Mouse (Mus musculus) neural tube, embryonic 15.5 days (tissue): ENCODE measurements around the gene Spag7. TPM values are rescaled to one million over a fixed set of nuclear protein-coding genes. Genes with fewer than 3 reads are reported as not detected.
A peak's percentile ranks its signal among the peaks of the same experiment; 100 is the strongest.

Experiments used
- ATAC-seq: fragments of 200-750 bp; cut with Nextera tagmentation; 2 replicates; pipeline ENCODE4 v1.8.0; 2017; ENCODE audit warnings: mild to moderate bottlenecking, moderate TSS enrichment, moderate library complexity; ENCODE audit not compliant: low FRiP score
- H3K27ac ChIP-seq: fragments of 300-500 bp; sonication (generic); replicated peaks from 2 replicates; pipeline ENCODE4 v1.5.1; 2015; ENCODE audit warnings: mild to moderate bottlenecking, inconsistent platforms
- H3K27me3 ChIP-seq: fragments of 300-500 bp; sonication (generic); replicated peaks from 2 replicates; pipeline ENCODE4 v1.6.1; 2015; ENCODE audit warnings: inconsistent platforms
- H3K36me3 ChIP-seq: fragments of 300-500 bp; sonication (generic); 2 replicates; pipeline ENCODE4 v1.6.1; 2015; ENCODE audit warnings: inconsistent platforms
- H3K4me1 ChIP-seq: fragments of 300-500 bp; sonication (generic); 2 replicates; pipeline ENCODE4 v1.6.1; 2015; ENCODE audit warnings: inconsistent platforms
- H3K4me2 ChIP-seq: fragments of 300-500 bp; sonication (generic); 2 replicates; pipeline ENCODE4 v1.6.1; 2015; ENCODE audit warnings: inconsistent platforms, mild to moderate bottlenecking, moderate library complexity
- H3K4me3 ChIP-seq: fragments of 300-500 bp; sonication (generic); replicated peaks from 2 replicates; pipeline ENCODE4 v1.5.1; 2015; ENCODE audit warnings: mild to moderate bottlenecking, inconsistent platforms
- H3K9ac ChIP-seq: fragments of 300-500 bp; sonication (generic); replicated peaks from 2 replicates; pipeline ENCODE4 v1.6.1; 2015; ENCODE audit warnings: mild to moderate bottlenecking, inconsistent platforms
- H3K9me3 ChIP-seq: fragments of 300-500 bp; sonication (generic); replicated peaks from 2 replicates; pipeline ENCODE4 v1.6.1; 2016; ENCODE audit warnings: inconsistent platforms
- WGBS: fragments of 180-500 bp; shearing (Covaris S2); methylation state at CpG from one replicate; pipeline ENCODE4 v1.1.7; 2015; ENCODE audit warnings: mixed read lengths; 5-methylcytosine and 5-hydroxymethylcytosine counted together
- polyA plus RNA-seq: library from polyadenylated mRNA; unstranded; fragments of >200 nt; fragmentation: Nextera tagmentation; extraction: Ambion mirVana; gene quantifications from 2 replicates; pipeline ENCODE4 v1.2.1, GENCODE M21; 2015

Gene Spag7
- polyA plus RNA-seq, 1 experiment from 2014 or later: 159 TPM

DNA sequence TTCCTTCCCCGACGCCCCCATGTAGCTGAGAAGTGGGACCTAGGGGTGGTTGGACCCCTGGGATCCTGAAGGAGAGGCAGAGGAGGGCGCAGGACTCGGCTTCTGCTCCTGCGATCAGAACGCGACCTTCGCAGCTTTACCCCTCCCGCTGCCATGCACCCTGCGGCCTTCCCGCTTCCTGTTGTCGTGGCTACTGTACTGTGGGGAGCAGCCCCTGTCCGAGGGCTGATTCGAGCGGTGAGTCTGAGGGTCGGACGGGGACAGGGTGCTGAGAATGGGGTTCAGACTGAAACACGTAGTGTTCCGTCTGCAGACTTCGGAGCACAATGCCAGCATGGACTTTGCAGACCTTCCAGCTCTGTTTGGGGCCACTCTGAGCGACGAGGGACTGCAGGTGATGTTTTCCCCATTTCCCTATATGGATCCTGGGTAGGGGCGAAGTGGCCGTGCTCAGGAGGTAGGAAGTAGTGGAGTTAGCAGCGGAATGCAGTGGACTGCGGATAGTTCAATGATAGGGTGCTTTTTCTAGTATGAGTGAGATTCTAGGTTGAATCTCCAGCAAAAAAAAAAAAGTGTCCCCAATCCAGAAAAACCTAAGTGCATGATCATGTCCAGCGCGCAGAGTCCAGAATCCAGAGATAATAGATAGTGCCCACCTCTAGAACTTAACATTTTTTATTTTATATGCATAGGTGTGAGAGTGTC, 21.3 kb downstream of the Spag7 start:
- WGBS: 5% methylated on average over 28 of the region's 28 CpGs
- H3K4me2 ChIP-seq: peak overlapping the region; percentile 100
- no peaks in the 10 kb centered on the region for H3K27me3 ChIP-seq
- H3K9ac ChIP-seq: peak overlapping the region; percentile 80
- no peaks in the 10 kb centered on the region for H3K9me3 ChIP-seq
- peak overlapping the region; percentile 97 for H3K27ac ChIP-seq
- peaks cover 70% of the 10 kb centered on the region for H3K4me1 ChIP-seq
- H3K36me3 ChIP-seq: peaks cover 52% of the 10 kb centered on the region
- 0 out of 2 replicates have a peak, but pooled peaks have one; percentile 12 for ATAC-seq
- H3K4me3 ChIP-seq: peak overlapping the region; percentile 76

DNA sequence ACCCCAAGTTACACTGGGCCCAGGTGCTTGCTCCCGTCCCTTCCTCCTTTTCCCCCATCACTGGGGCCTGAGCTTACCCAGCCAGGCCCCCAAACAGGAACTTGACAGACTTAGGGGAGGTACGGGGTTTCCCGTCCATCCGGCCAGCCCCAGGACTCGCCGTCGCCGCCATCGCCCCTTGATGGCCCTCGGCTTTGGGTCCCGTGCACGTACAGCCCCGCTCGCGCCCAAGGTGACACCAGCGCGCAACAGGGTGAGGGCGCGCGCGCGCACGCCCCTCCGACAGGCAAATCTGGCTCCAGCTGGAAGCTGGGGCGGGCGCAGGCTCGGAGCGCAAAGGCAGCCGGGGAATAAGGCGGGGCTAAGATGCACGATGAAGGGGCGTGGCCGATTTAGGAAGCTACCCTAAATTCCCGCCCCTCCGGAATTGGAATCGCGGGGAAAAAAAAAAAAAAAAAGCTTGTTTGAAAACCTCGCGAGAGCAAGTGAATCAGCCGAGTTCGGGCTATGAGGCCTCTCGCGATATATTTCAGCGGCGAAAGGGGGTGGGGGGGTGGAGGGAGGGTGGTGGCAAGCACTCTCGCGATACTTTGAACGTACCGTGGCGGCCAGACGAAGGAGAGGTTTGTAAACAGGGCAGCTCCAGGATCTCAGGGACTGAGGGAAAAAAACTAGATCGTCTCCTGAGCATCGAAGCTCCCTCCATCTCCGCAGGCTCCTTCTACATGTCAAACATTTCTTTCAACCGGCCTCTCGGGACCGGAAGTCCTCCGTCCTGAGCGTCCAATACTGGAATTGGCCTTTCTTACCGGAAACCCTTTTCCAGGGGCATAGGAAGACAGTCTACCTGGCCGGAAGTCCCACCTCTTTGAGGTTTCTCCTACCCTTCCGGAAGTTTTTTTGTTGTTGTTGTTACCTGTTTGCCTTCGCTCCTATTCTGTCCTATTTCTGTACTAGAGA, 22.2 kb downstream of the Spag7 start, which contains the start of the genes Rnf167 and Slc25a11:
TSS of gene Rnf167 (plus strand) at position 545 of the 960 bp plus-strand sequence.
TSS of gene Slc25a11 (minus strand) at position 789 of the 960 bp plus-strand sequence.
- WGBS: under 1% methylated on average over 63 of the region's 63 CpGs
- peak; percentile 92 for ATAC-seq
- H3K27me3 ChIP-seq: no peaks in the 10 kb centered on the region
- H3K27ac ChIP-seq: peak within 1 kb of the TSS; percentile 97
- H3K4me1 ChIP-seq: peaks cover 61% of the 10 kb centered on the region
- peak within 1 kb of the TSS; percentile 76 for H3K4me3 ChIP-seq
- H3K9ac ChIP-seq: peak within 1 kb of the TSS; percentile 90
- peaks cover 57% of the 10 kb centered on the region for H3K36me3 ChIP-seq
- H3K4me2 ChIP-seq: peak within 1 kb of the TSS; percentile 100
- no peaks in the 10 kb centered on the region for H3K9me3 ChIP-seq

DNA sequence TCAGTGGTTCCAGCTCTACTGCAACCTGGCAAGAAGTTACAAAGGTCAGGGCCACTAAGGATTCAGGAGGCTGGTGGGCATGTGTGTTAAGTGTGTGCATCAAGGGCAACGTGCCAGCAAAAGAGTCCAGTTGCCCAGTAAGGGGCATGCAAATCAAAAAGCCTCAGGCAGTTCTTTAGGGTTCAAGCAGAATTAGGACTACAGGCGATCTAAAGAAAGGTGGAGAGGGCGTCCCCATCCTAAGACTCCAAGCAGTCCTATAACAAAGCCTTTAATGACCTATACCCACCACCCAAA, 23.0 kb downstream of the Spag7 start:
- Histone ChIP-seq H3K36me3 (peaks cover 50% of the 10 kb centered on the region), H3K9me3 (no peaks in the 10 kb centered on the region), H3K4me1 (peaks cover 54% of the 10 kb centered on the region), H3K4me3 (peak overlapping the region; percentile 76), H3K4me2 (peak overlapping the region; percentile 100), H3K27ac (peak overlapping the region; percentile 97), H3K27me3 (no peaks in the 10 kb centered on the region), H3K9ac (peak overlapping the region; percentile 90)
- 21% methylated on average over 3 of the region's 3 CpGs for WGBS
- no peak for ATAC-seq

- Histone ChIP-seq H3K9ac (peak overlapping the region; percentile 90), H3K36me3 (peaks cover 44% of the 10 kb centered on the region), H3K4me2 (peak overlapping the region; percentile 100), H3K9me3 (no peaks in the 10 kb centered on the region), H3K27ac (peak overlapping the region; percentile 97), H3K4me1 (peaks cover 49% of the 10 kb centered on the region), H3K27me3 (no peaks in the 10 kb centered on the region), H3K4me3 (peak overlapping the region; percentile 76)
- 91% methylated on average over 12 of the region's 12 CpGs for WGBS
- no peak for ATAC-seq
Observed at GRCm38 (mm10) chr11:70645461-70646258, 23.6 kb downstream of the Spag7 start.

DNA sequence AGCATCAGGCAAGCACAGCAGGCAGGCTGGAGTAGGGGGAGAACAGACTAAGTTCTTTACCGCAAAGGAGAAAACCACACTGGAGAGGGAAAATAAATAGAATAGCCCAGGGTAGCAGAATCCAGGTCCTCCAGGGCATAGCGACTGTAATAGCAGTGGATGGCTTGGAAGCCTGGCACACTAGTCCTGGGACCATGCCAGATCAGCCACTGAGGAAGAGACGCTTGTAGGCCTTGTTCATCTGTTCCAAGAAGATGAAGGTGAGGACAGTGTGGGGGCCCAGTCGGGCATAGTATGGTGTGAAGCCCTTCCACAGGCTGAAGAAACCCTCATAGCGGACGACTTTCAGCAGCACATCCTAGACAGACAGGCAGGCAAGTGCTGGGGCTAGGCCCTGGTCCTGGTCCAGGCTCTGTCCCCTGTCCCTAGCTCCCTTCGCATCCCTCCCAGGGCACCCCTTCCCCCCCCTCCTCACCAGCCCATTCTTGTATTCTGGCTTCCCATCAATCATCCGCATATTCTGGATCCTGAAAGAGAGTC, 24.6 kb downstream of the Spag7 start:
- peaks cover 41% of the 10 kb centered on the region for H3K4me1 ChIP-seq
- peaks cover 34% of the 10 kb centered on the region for H3K36me3 ChIP-seq
- no peak overlapping the region for H3K4me2 ChIP-seq
- no peak for ATAC-seq
- no peak overlapping the region for H3K9ac ChIP-seq
- no peaks in the 10 kb centered on the region for H3K9me3 ChIP-seq
- H3K27ac ChIP-seq: no peak overlapping the region
- H3K27me3 ChIP-seq: no peaks in the 10 kb centered on the region
- no peak overlapping the region for H3K4me3 ChIP-seq
- WGBS: 94% methylated on average over 8 of the region's 8 CpGs

GRCm38 (mm10) chr11:70643051-70643450, 26.2 kb downstream of the Spag7 start:
- 92% methylated on average over 6 of the region's 6 CpGs for WGBS
- ATAC-seq: no peak

DNA sequence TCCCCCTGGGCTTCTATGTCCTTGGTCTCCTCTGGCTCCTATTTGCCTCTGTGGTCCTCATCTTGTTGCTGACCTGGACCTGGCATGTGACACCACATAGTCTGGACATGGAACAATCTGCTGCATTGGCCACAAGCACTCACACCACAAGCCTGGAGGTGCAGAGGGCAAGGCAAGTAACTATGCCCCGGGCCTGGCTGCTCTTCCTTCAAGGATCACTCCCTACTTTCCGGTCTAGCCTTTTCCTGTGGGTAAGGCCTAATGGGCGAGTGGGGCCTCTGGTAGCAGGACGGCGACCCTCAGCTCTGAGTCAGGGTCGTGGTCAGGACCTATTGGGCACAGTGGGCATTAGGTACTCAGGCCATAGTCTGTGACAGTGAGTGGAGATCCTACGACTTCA, 28.0 kb downstream of the Spag7 start:
- peaks cover 18% of the 10 kb centered on the region for H3K4me1 ChIP-seq
- 82% methylated on average over 7 of the region's 7 CpGs for WGBS
- no peak overlapping the region for H3K9ac ChIP-seq
- no peaks in the 10 kb centered on the region for H3K27me3 ChIP-seq
- H3K36me3 ChIP-seq: peaks cover 24% of the 10 kb centered on the region
- no peak overlapping the region for H3K27ac ChIP-seq
- no peaks in the 10 kb centered on the region for H3K9me3 ChIP-seq
- H3K4me2 ChIP-seq: no peak overlapping the region
- H3K4me3 ChIP-seq: no peak overlapping the region
- no peak for ATAC-seq

More at GRCm38 (mm10) chr11:70643051-70643450, 26.2 kb downstream of the Spag7 start:
- Histone ChIP-seq H3K9ac (no peak overlapping the region), H3K9me3 (no peaks in the 10 kb centered on the region), H3K27ac (no peak overlapping the region), H3K36me3 (peaks cover 24% of the 10 kb centered on the region), H3K4me2 (no peak overlapping the region), H3K27me3 (no peaks in the 10 kb centered on the region), H3K4me3 (no peak overlapping the region), H3K4me1 (peaks cover 26% of the 10 kb centered on the region)

GRCm38 (mm10) chr11:70639976-70640375, 29.2 kb downstream of the Spag7 start:
- ATAC-seq: no peak
- Histone ChIP-seq H3K4me2 (no peak overlapping the region), H3K9me3 (no peaks in the 10 kb centered on the region), H3K4me3 (no peak overlapping the region), H3K36me3 (peaks cover 18% of the 10 kb centered on the region), H3K27me3 (no peaks in the 10 kb centered on the region), H3K9ac (no peak overlapping the region), H3K4me1 (peaks cover 5% of the 10 kb centered on the region), H3K27ac (no peak overlapping the region)
- WGBS: 87% methylated on average over 8 of the region's 8 CpGs

- H3K4me2 ChIP-seq: no peak within 1 kb of the TSS
- peaks cover 7% of the 10 kb centered on the region for H3K36me3 ChIP-seq
- no peaks in the 10 kb centered on the region for H3K9me3 ChIP-seq
- no peaks in the 10 kb centered on the region for H3K27me3 ChIP-seq
- no peaks in the 10 kb centered on the region for H3K4me1 ChIP-seq
- 54% methylated on average over 5 of the region's 5 CpGs for WGBS
- H3K27ac ChIP-seq: no peak within 1 kb of the TSS
- H3K4me3 ChIP-seq: no peak within 1 kb of the TSS
- no peak within 1 kb of the TSS for H3K9ac ChIP-seq
- ATAC-seq: no peak
Observed at GRCm38 (mm10) chr11:70638714-70639278, 30.4 kb downstream of the Spag7 start, which contains the start of gene Gp1ba. Gene Gp1ba, plus strand, starts transcription at chr11:70639122.

DNA sequence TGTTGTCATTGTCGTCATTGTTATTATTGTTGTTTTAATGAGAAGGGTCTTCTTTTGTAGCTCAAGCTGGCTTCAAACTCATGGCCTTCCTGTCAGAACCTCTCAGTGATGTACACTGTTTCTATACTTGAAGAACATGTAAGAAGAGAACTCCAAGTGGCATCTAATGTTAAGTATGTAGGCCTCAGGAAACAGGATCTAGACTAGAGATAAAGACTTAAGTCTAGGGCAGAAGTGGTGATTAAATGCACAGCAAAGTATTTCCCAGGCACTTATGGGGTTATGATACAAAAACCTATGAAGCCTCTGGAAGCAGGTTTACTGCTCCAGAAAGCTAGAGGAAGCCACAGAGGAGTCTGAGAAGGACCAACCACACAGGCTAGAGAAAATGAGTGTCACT, 30.9 kb downstream of the Spag7 start:
- WGBS: 98% methylated on average over 1 of the region's 1 CpGs
- no peak overlapping the region for H3K4me3 ChIP-seq
- H3K4me2 ChIP-seq: no peak overlapping the region
- H3K4me1 ChIP-seq: no peaks in the 10 kb centered on the region
- H3K27me3 ChIP-seq: no peaks in the 10 kb centered on the region
- H3K27ac ChIP-seq: no peak overlapping the region
- H3K9me3 ChIP-seq: no peaks in the 10 kb centered on the region
- H3K36me3 ChIP-seq: peaks cover 7% of the 10 kb centered on the region
- no peak for ATAC-seq
- H3K9ac ChIP-seq: no peak overlapping the region

DNA sequence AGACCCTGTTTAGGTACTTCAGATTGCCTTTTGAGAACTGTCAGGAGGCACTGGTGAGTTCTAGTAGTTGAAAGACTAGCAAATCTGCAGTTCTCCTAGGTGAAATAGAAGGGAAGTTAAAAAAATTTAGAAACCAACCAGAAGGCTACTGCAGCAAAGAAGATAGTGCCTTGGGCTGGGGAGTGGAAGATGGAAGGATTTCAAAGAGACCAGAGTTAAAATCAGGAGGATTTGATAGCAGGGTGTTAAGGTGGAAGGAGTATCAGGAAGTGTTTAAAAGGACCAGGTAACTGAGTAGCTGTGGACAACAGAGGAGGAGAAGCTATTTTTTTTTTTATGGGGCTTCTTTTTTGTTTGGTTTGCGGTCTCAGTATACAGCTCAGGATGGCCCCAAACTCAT, 31.5 kb downstream of the Spag7 start:
- no peaks in the 10 kb centered on the region for H3K4me1 ChIP-seq
- WGBS: 89% methylated on average over 1 of the region's 1 CpGs
- ATAC-seq: no peak

More for the DNA sequence above, 31.5 kb downstream of the Spag7 start:
- no peak overlapping the region for H3K9ac ChIP-seq
- no peak overlapping the region for H3K4me3 ChIP-seq
- H3K27ac ChIP-seq: no peak overlapping the region
- no peaks in the 10 kb centered on the region for H3K9me3 ChIP-seq
- H3K36me3 ChIP-seq: peaks cover 5% of the 10 kb centered on the region
- H3K4me2 ChIP-seq: no peak overlapping the region
- no peaks in the 10 kb centered on the region for H3K27me3 ChIP-seq
